Mouse (Mus musculus) A20 (cell line): ENCODE data around the gene A830031A19Rik.

Experiments
- DNase-seq: peaks from one replicate; pipeline ENCODE4 v3.0.0-alpha.2; 2011; ENCODE audit warnings: low read depth, low spot score

The A830031A19Rik gene

DNA sequence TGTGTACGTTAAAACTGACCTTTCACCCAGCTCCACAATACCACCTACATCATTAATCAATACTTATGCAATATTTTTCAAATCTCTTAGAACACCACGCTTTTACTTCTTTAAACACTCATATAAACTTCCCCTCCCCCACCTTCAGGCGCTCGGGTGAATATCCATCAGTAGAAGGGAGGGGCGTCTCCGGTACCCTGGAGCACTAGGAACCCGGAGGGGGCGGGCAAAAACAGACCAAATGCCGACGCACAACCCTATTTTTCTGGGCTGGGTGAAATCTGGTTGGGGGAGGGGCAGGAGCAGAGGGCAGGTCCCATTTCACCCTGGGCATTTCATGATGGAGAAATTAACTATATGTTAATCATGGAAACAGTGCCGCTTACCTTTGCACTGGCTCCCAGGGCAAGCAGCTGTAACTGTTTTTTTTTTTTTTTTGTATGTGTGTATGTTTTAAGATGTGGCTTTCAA is at the start of gene A830031A19Rik:
Gene A830031A19Rik, minus strand, starts transcription at position 421 of the 471 bp plus-strand sequence.
- DNase-seq, result no peak

DNA sequence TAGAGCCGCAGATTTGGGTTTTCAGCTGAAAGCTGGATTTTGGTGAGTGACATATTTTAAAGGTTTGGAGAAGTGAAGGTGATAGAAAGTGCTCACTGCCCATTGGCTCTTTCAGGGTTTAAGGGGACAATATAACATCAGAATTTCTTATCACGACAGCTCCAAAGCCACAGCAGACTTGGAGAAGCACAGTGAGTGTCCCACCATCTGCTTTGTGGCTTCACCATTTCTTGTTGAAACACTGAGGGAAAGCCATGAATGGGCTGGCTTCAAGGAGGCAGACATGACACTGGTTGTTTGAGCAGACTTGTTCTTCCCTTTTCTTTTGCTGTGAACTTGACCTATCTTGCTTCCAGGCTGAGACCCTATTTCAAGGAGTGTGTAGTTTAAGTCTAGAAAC is 49.1 kb upstream of the A830031A19Rik start:
- DNase-seq, result no peak

DNA sequence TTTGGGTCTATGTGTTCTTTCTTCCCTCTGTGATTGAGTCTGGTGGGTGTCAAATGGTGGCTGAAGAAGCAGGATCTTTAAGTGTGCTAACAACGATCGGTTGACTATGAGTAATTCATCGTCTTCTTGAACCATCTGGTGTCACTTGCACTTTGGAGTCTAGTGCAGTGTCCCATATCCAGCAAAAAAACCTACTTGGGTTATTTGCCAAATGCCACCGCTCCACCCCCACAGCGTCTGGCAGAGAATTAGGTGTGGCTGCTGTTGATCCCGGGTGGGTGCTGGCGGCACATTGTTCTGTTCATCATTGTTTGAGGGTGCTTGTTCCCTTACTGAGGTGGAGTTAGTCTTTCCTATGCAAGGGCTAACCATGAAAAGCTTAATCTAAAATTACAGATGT is 48.0 kb upstream of the A830031A19Rik start:
- DNase-seq, result no peak

DNA sequence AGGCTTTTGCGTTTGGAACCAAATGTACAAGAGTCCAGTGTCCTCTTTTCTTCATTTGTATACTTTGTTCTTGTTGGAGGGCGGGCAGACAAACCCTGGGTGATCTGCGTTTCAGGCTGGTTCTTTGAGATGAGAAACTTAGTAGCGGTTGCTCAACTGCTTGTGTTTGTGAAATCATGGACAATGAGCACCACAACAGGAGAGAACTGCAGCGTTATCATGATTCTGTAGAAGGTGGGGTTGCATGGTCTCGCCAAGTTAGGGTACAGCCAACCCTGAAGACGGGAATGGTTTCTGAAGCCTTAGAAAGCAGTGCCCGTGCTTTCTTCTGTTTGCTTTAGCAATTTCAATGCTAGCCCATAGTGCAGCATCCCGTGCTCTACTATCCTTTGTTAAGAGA is 46.3 kb upstream of the A830031A19Rik start:
- DNase-seq, result no peak

DNA sequence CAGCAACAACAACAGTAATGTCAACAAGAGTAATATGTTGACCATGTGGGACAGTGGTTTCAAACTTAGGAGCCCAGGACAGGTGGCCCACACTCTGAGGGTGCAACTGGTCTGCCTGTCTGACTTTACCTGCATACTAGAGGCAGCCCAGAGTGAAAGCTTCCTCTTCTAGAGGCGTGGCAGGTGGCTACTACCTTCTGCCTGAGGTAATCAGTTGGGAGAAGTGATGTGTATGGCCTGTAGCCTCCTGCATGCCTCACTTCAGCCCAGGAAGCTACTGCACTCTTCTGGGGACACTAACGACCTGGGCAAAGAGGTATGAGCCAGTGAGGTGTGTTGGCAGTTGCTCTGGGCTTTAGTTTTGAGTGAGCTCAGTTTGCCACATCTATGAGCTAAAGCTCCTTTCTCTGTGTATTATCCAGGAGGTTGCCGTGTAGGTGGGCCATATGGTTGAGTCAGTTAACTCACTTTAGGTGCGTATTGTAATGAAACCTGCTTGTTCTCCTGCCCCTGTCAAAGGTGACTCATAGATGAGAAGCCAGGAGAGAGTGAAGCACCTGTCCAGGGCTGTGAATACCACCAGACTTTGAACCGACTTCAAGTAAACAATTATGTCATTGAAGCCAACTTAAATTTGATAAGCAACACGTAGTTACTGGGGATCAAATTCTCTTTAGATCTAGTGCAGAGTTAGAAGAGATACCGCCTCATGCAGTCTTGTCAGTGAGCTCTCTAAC is 41.9 kb upstream of the A830031A19Rik start:
- DNase-seq, result no peak

DNA sequence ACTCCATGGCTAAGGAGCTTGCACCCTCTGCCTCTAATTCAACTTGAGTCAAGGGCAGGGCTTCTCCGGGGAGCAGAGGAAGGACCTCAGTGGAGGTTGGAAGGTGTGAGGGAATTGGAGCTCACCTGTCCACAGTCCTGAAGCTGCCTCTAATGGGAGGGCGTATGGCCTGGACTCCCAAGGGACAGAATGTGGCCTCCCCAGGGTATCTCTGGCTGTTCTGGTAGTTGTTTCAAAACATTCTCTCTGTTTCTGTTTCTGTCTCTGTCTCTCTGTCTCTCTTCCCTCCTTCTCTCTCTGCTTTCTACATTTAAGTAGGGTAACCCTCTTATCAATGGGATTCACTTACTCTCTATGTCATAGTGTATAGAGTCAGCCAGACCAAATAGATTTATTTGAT is 41.2 kb upstream of the A830031A19Rik start:
- no peak for DNase-seq

DNA sequence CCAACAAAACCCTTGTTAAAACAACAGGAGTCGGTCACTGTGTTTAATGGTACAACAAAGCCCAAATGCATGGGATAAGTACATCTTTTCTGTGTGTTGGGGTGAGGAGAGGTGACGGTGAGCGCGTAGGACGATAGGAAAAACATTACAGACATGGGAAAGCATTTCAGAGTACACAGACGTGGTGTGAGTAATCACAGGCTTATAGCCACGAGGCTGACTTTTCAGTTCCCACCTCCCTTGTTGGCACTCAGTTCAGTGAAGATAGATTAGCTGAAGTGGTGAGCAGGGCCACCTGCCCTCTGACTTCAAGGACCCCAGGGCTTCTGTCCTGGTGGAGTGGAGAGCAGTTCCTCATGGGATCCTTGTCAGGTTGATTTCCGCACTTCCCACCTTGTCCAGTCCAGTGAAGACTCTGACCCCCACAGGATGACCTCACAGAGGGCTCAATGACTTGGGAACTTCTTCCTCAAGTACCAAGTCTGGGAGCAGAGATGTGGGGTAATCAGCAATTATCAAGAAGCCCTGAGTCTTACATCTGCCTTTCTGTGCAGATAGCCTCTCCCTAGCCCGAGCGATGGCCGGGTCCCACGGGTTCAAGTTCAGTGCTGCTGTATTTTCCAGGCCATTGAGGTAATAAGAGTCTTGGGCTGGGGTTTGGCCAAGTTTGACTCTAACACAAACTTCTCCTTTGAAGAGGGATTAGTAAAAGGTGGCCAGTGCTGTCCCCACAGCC is 40.3 kb upstream of the A830031A19Rik start:
- DNase-seq, result no peak

DNA sequence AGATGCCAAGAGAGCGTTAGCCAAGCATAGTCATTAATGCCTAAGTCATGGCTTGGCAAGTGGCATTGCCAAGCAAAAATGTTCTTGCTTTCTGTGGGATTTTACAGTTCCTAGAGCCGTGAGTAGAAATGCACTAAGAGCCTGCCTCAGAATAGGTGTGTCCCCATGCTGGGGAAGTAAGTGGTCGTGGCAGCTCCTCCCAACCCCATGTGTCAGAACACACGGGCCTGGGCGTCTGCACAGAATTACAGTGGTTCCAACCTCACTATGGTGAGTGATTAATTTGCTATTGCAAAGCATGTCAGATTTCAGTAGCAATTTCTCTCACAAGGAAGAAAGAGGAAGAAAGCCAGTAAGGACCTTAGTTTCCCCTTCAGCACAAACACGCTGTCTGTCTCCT is 36.9 kb upstream of the A830031A19Rik start:
- DNase-seq, result no peak

DNA sequence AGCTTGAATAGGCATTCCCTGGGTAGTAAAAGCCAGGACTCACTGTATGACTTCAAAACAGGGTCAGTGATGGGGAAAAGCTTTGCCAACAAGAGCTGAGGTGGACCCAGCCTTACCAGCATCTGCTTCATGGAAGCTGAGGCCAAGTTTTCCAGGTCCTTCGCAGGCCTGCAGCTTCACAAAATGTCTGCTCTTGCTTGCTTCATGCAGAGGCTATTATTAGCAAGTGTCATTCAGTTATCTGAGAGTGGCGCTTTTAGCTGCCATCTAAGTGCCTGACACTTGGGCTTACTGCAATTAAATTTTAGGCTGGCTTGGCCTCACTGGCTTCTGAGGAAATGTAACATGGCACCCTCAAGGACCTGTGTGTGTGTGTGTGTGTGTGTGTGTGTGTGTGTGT is 35.3 kb upstream of the A830031A19Rik start:
- DNase-seq, result no peak

DNA sequence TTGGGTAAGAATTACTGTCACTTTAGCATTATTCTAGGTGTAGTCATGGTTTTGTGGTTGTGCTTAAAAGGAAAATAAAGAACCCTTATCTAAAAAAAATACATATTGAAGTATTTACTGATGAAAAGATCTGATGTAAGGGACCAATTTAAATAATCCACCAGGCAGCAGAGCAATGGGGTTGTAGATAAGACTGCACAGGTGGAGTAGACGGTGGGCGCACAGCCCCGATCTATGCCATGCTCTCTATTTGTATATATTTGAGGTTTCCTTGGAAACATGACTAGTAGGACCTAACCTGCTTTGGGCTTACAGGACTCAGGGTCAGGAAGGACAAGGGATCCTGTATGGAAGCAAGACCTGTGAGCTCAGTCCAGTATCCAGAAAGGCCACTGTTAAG is 34.5 kb upstream of the A830031A19Rik start:
- DNase-seq, result no peak

DNA sequence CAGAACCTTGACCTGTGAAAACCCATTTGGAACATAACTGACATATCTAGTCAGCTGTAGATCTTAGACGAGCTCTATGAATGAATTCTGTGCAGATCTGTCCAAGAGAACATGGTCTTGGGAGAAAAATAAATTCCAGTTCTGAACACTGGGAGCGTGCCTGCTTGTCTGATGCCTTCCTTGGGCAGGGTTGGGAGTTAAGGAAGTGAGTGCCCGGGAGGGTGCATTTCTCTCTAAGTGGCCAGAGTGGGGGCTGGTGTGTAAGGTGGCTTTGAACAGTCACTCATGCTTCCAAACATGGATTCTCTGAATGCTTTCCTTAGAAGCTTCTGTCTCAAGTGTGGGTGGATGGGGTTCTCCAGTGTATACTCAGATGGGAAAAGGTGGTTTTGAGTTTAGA is 34.1 kb upstream of the A830031A19Rik start:
- no peak for DNase-seq

DNA sequence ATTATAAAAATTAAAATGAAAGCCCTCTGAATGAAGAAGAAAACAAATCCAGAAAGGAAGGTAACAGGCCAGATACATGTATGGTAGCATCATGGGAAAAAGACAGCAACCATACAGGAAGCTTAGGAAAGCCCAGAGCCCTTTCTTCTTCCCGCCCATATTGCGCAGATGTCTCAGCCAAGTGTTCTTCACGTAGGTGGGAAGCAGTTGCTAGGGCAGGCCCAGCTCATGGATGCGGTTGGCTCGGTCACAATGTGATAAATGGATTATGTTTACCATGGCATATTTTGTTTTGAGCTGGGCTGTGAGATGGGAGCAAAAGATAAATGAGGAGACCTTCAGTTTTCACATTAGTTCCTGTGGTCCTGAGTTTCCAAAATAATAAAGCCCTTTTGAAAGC is 32.6 kb upstream of the A830031A19Rik start:
- no peak for DNase-seq

DNA sequence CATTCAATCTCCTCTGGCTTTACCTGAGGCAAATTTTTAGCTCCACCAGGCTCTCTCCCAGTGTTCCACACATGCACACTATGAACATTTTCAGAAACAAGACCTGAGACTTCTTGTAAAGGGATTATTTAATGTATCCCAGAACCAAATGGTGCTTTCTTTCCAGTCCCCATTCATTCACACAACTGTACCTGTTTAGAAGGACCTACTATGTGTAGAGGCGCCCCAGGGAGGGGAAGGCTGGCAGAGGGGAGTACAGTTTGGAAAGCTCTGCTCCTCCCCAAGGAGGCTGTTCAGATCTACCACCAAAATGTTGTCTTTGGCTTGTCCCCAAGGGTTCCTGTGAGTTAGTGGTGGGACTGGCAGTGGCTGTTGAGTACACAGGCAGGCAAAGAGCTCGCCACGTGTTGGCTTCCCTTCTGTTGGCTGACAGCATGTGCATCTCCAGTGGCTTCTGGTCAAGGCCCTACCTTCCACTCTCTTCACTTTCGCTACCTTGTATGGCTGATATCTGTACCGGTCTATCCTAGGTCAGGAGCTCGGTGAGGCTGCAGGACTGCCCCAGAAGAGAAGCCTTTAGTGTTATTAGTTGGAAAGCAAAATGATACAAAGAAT is 28.4 kb upstream of the A830031A19Rik start:
- DNase-seq, result no peak

DNA sequence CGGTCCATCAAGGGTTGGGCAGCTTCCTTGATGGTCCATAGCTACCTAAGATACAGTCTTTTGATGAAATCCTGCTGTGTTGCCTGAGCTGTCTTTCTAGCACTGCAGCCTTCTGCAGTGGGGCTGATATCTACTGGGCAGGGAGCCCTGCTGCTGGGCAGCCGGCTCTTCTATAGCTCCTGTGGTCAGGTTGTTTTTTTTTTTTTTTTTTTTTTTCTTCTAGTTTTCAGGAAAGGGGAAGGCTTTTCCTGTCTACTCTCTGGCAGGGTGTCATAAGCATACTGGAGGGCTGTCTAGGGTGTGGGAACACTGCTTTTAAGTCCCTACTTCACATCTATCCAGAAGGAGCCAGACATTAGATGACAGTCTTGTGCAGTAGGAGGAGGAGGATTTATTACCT is 27.5 kb upstream of the A830031A19Rik start:
- DNase-seq, result no peak

DNA sequence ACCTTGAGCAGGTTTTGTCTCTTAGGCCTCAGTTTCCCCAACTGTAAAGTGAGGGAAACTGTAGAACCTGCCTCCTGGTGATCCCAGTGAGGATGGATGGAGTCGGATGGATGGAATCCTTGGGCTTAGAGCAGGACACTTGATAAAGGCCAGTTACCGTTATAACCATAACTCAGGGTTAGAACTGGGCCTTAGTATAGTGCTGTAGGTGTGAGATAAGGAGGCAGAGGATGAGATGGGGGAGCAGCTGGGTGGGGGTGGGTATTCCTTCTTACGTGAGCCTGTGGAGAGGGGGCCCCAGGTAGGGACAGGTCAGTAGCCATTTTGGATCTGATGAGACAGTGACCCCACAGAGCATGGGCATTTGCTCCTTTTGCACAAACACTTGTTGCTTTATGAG is 26.8 kb upstream of the A830031A19Rik start:
- DNase-seq, result no peak

DNA sequence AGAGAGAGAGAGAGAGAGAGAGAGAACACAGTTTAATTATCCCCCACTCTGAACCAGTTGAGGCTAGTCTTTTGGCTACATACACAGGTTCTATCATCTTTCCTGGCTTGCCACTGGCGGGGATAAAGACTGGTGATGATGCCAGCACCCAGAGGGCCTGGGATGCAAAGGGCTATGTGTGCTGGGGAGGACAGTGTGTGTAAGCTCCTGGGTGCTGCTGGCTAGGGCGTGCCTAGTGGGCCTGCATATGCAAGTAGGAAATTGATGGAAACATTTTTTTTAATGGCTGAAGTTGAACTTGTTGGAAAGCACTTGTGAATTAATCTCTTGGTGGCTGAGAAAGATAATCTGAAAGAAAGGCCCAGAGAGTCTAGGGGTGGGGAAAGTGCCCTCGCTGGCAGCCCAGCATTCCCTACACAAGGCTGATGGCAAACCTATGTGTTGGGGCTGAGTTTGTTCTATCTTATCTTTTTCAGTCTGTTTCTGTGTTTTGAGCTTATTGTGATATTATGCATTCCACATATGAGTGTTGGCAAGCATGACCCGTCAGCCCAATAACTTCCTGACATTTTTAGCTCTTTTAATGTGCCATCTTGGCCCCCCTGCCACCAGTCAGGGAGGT is 25.7 kb upstream of the A830031A19Rik start:
- DNase-seq, result no peak

DNA sequence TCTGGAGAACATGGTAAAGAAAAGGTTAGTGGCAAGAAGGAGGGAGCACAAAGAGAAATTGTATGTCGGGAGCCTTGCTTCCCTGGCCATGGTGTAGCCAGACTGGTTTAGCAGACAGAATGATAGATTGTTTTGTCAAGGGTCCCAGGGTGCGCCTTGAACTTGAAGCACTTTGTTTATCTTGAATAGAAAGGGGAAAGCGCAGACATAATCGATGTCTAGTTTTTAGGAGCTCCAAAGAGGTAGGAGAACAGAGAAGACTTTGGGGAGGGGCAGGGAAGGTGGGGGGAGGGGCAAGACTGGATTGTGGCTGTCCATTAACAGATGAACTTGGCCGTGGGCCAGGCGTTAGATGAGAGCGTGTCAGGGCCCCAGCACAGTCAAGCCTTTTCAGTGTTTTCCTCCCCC is 25.0 kb upstream of the A830031A19Rik start:
- DNase-seq, result no peak

DNA sequence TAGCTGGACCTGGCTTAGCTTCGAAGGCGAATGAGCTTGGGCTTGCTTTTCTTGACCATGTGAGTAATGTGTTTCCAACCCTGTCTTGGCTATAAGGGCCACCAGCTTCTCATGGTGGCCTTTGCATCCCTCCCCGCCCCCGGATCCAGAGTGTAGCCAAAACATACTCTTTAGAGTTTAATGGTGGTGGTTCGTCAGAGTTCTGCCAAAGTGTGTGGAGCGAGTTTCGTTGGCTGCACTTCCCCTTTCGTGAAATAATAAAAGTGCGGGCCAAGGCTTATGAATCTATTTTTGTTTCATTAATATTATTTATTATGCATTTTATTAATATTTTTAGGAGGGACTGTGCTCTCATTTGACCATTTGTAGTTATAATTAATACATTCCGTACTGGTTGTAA is 24.4 kb upstream of the A830031A19Rik start:
- no peak for DNase-seq

DNA sequence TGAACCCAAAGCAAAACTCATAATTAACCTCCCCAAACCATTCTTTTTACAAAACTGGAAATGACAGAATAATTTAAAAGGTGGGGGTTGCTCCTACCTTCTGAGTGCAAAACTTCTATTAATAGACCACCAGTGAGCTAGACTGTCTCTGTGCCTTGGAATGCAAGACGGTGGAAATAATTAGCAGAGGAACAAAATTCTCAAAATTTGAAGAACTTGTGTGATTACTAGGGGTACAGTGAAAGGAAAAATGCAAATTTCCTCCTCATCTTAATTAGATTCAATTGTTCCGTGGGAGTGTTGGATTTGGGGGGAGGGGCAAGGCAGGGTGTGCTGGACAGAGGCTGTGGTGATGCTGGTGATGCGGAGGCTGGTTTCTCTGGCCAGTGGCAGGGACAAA is 23.8 kb upstream of the A830031A19Rik start:
- no peak for DNase-seq

DNA sequence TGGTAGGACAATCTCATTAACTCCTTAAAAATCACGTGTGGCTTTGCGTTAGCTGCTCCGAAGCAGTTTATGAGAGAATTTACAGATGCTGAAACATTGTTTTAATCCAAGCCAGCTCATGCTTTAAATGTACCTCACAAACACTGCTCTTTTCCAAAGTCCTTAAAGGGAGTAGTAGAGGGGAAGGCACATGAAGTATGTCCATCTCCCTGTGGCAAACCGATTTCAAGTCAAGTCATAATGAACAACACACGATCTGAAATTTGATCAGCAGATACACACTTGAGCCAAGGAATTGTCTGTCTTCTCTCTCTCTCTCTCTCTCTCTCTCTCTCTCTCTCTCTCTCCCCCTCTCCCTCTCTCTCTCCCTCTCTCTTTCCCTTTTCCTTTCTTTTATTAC is 23.2 kb upstream of the A830031A19Rik start:
- no peak for DNase-seq

DNA sequence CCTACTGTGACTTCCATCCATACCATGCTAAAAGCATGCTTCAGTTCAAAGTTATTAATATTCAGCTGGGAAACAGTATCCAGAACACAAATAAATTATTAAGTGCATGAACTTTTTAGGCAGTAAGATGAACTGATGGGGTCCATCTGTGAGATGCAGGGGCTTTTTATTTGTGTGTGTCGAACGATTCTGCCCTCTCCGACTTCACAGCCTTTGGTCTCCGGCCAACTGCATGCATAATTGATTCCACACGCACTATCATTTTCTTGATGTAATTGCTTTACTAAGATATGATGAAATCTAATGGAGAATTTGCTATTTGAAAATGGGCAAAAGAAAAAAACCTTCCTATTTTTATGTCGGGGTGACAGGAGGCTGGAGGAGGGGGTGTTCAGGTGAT is 22.2 kb upstream of the A830031A19Rik start:
- DNase-seq, result no peak

DNA sequence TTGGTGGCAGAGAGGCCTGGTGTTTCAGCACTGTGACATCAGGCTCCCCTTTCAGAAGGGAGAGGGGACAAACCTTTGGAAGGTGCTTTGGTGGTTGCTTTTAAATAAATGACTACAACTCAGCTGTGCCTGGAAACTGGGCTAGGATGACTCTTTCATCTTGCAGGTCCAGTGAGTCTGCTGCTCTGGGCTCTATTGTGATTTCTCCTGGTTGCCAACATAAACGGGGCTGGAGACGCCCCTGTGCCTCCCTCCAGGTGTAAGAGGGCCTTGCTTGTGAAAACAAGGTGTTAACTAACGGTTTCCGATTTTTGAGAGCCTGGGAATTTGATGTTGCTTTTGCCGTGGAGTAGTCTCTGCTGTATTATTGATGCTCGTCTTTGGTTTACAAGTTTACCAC is 21.6 kb upstream of the A830031A19Rik start:
- DNase-seq, result no peak
